Mouse (Mus musculus) MEL (cell line): Measurements from ENCODE around the gene Slc22a13. TPM values are rescaled to one million over a fixed set of nuclear protein-coding genes. Genes with fewer than 3 reads are reported as not detected.

Experiments
- DNase-seq: peaks from one replicate; pipeline ENCODE4 v3.0.0; 2011; ENCODE audit warnings: low read depth, low spot score
- H3K27ac ChIP-seq: 2 replicates; pipeline ENCODE4 v1.5.1; 2012; ENCODE audit warnings: low read depth, mild to moderate bottlenecking, control low read depth, low read length, moderate library complexity; ENCODE audit not compliant: control insufficient read depth
- H3K27me3 ChIP-seq, 2 experiments: fragments of 150-350 bp in 1 of 2; sonication (generic) in 1 of 2; 2 replicates each; pipeline ENCODE4 v1.6.1; 2012; ENCODE audit warnings: low read length in 2 of 2, mild to moderate bottlenecking in 2 of 2, improper control_type of control experiment in 1 of 2, moderate library complexity in 1 of 2; ENCODE audit not compliant: insufficient read depth in 2 of 2, control insufficient read depth in 1 of 2
- H3K36me3 ChIP-seq, 2 experiments: 2 replicates each; pipeline ENCODE4 v1.6.1; 2012 to 2014; ENCODE audit warnings: low read length in 2 of 2, improper control_type of control experiment in 1 of 2, inconsistent platforms in 1 of 2, mild to moderate bottlenecking in 1 of 2; ENCODE audit not compliant: insufficient read depth in 2 of 2, control insufficient read depth in 1 of 2
- H3K4me1 ChIP-seq, 2 experiments: fragments of 150-350 bp in 1 of 2; sonication (generic) in 1 of 2; 2 replicates each; pipeline ENCODE4 v1.6.1; 2012; ENCODE audit warnings: low read length in 2 of 2, improper control_type of control experiment in 1 of 2, mild to moderate bottlenecking in 1 of 2; ENCODE audit not compliant: insufficient read depth in 2 of 2, control insufficient read depth in 1 of 2
- H3K4me3 ChIP-seq, 2 experiments: fragments of 150-350 bp in 1 of 2; sonication (generic) in 1 of 2; 2 replicates each; pipeline ENCODE4 v1.5.1; 2012; ENCODE audit warnings: low read depth in 2 of 2, low read length in 2 of 2, mild to moderate bottlenecking in 2 of 2, moderate library complexity in 2 of 2, control low read depth in 1 of 2, improper control_type of control experiment in 1 of 2; ENCODE audit not compliant: control insufficient read depth in 1 of 2, insufficient read depth in 1 of 2
- H3K79me2 ChIP-seq: 2 replicates; pipeline ENCODE4 v1.6.1; 2012; ENCODE audit warnings: mild to moderate bottlenecking, low read length, moderate library complexity; ENCODE audit not compliant: control insufficient read depth, poor library complexity, insufficient read depth
- H3K9ac ChIP-seq: 2 replicates; pipeline ENCODE4 v1.6.1; 2012; ENCODE audit warnings: low read depth, mild to moderate bottlenecking, control low read depth, low read length, moderate library complexity; ENCODE audit not compliant: control insufficient read depth, poor library complexity, severe bottlenecking
- H3K9me3 ChIP-seq: fragments of 150-350 bp; sonication (generic); replicated peaks from 2 replicates; pipeline ENCODE4 v1.6.1; 2012; ENCODE audit warnings: mild to moderate bottlenecking, low read length, improper control_type of control experiment, moderate library complexity; ENCODE audit not compliant: insufficient read depth
- CHD1 ChIP-seq: IDR thresholded peaks from 2 replicates; pipeline ENCODE4 v1.6.1; 2012; ENCODE audit warnings: low read depth, mild to moderate bottlenecking, inconsistent platforms, low read length, improper control_type of control experiment
- CTCF ChIP-seq, 3 experiments: IDR thresholded peaks in 2 of 3; conservative IDR thresholded peaks in 1 of 3; 2 replicates each; pipeline ENCODE4 v1.5.1; 2011 to 2012; ENCODE audit warnings: low read length in 3 of 3, low read depth in 2 of 3, mild to moderate bottlenecking in 2 of 3, improper control_type of control experiment in 1 of 3, inconsistent platforms in 1 of 3, mixed read lengths in 1 of 3, moderate library complexity in 1 of 3; ENCODE audit not compliant: control insufficient read depth in 1 of 3, insufficient read depth in 1 of 3, poor library complexity in 1 of 3, severe bottlenecking in 1 of 3
- EP300 ChIP-seq, 2 experiments: IDR thresholded peaks; 2 replicates each; pipeline ENCODE4 v1.6.1; 2011; ENCODE audit warnings: improper control_type of control experiment in 2 of 2, low read length in 2 of 2, low read depth in 1 of 2, mild to moderate bottlenecking in 1 of 2
- GABPA ChIP-seq: IDR thresholded peaks from 2 replicates; pipeline ENCODE4 v1.6.1; 2012; ENCODE audit warnings: low read depth, mild to moderate bottlenecking, inconsistent platforms, low read length, improper control_type of control experiment, moderate library complexity
- GATA1 ChIP-seq: IDR thresholded peaks from 2 replicates; pipeline ENCODE4 v1.6.1; 2011; ENCODE audit warnings: low read depth, low read length, improper control_type of control experiment
- HCFC1 ChIP-seq: IDR thresholded peaks from 2 replicates; pipeline ENCODE4 v1.6.1; 2012; ENCODE audit warnings: low read depth, mild to moderate bottlenecking, inconsistent platforms, low read length, improper control_type of control experiment, moderate library complexity
- KAT2A ChIP-seq: conservative IDR thresholded peaks from 2 replicates; pipeline ENCODE4 v1.6.1; 2012; ENCODE audit warnings: low read depth, low read length, improper control_type of control experiment, inconsistent platforms
- MAFK ChIP-seq: IDR thresholded peaks from 2 replicates; pipeline ENCODE4 v1.6.1; 2011; ENCODE audit warnings: low read depth, mild to moderate bottlenecking, low read length, improper control_type of control experiment, borderline replicate concordance
- MXI1 ChIP-seq: IDR thresholded peaks from 2 replicates; pipeline ENCODE4 v1.6.1; 2011; ENCODE audit warnings: mild to moderate bottlenecking, low read depth, low read length, improper control_type of control experiment
- POLR2AphosphoS2 ChIP-seq: IDR thresholded peaks from 2 replicates; pipeline ENCODE4 v1.6.1; 2011; ENCODE audit warnings: low read length, improper control_type of control experiment
- POLR2AphosphoS5 ChIP-seq: IDR thresholded peaks from 2 replicates; pipeline ENCODE4 v1.6.1; 2012; ENCODE audit warnings: low read depth, borderline replicate concordance, mild to moderate bottlenecking, inconsistent platforms, low read length, moderate library complexity, mixed read lengths
- RAD21 ChIP-seq: IDR thresholded peaks from 2 replicates; pipeline ENCODE4 v1.6.1; 2011; ENCODE audit warnings: mild to moderate bottlenecking, low read depth, low read length, improper control_type of control experiment
- RCOR1 ChIP-seq: IDR thresholded peaks from 2 replicates; pipeline ENCODE4 v1.6.1; 2012; ENCODE audit warnings: low read depth, mild to moderate bottlenecking, inconsistent platforms, low read length, improper control_type of control experiment
- SIN3A ChIP-seq: IDR thresholded peaks from 2 replicates; pipeline ENCODE4 v1.6.1; 2012; ENCODE audit warnings: low read length, improper control_type of control experiment, inconsistent platforms
- TCF12 ChIP-seq: IDR thresholded peaks from 2 replicates; pipeline ENCODE4 v1.6.1; 2014; ENCODE audit warnings: low read depth, mild to moderate bottlenecking, inconsistent platforms, low read length, improper control_type of control experiment, moderate library complexity
- UBTF ChIP-seq: IDR thresholded peaks from 2 replicates; pipeline ENCODE4 v1.6.1; 2012; ENCODE audit warnings: low read depth, mild to moderate bottlenecking, inconsistent platforms, low read length, improper control_type of control experiment, moderate library complexity, borderline replicate concordance; ENCODE audit not compliant: insufficient read depth
- ZKSCAN1 ChIP-seq: IDR thresholded peaks from 2 replicates; pipeline ENCODE4 v1.6.1; 2012; ENCODE audit warnings: low read depth, mild to moderate bottlenecking, inconsistent platforms, low read length, improper control_type of control experiment, moderate library complexity
- polyA plus RNA-seq, 2 experiments: library from polyadenylated mRNA; stranded (reverse) in 1 of 2; unstranded in 1 of 2; fragments of >175 nt in 1 of 2; fragments of >200 nt in 1 of 2; gene quantifications; 2 replicates each; pipeline versions ENCODE4 v1.2.1 to v1.2.4; 2012; ENCODE audit warnings: low replicate concordance in 2 of 2, low read depth in 1 of 2; ENCODE audit not compliant: insufficient read length in 2 of 2, insufficient read depth in 1 of 2, missing spikeins in 1 of 2
- total RNA-seq: library from RNA; depleted of rRNA; stranded (reverse); fragments of 300-350 nt; gene quantifications from 2 replicates; pipeline ENCODE4 v1.2.3, GENCODE M21; 2012

Gene Slc22a13
- total and polyA plus RNA-seq, 3 experiments: 0.04 TPM; not detected in 2

DNA sequence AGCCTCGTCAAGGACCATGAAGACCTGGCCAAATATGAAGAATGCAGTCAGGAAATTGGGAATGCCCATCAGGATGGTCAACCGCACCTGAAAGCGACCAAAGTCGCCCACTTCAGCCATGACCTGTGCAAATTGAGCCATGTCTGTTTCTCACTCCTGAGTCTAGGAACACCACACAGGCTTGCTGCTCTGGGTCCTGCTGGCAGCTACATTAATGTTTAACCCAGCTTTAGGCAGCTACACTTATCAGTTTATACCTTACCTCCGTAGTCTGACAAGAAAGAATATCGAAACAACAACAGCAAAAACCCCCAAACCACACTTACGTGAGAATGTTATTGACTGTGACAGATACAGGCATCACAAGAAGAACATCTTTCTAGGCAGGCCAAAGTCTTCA is 22.7 kb upstream of the Slc22a13 start:
- no peak for TF ChIP-seq RCOR1
- peak in 1 of 2 experiments; percentile 34; a peak in 1 of 4 replicates for TF ChIP-seq EP300 (IDR thresholded peaks at IDR 0.05; ENCODE audit: low read depth in 1 of 2, low read length in 2 of 2)
- no peak for TF ChIP-seq GATA1
- no peak for TF ChIP-seq HCFC1
- no peak for TF ChIP-seq CTCF (IDR thresholded peaks at IDR 0.05 in 2 of 3, conservative IDR thresholded peaks at IDR 0.05 in 1 of 3; ENCODE audit: control insufficient read depth in 1 of 3, insufficient read depth in 1 of 3, low read depth in 2 of 3, low read length in 3 of 3, poor library complexity in 1 of 3, severe bottlenecking in 1 of 3)
- TF ChIP-seq RAD21: no peak
- TF ChIP-seq KAT2A: no peak
- TF ChIP-seq MXI1: no peak
- TF ChIP-seq GABPA: no peak
- TF ChIP-seq TCF12: 0 out of 2 replicates have a peak, but pooled peaks have one; percentile 36
- no peak for TF ChIP-seq SIN3A
- no peak for TF ChIP-seq CHD1
- no peak for TF ChIP-seq ZKSCAN1
- TF ChIP-seq POLR2AphosphoS5: no peak
- no peaks in the 10 kb centered on the region for H3K79me2 ChIP-seq
- no peaks in the 10 kb centered on the region for H3K27me3 ChIP-seq

DNA sequence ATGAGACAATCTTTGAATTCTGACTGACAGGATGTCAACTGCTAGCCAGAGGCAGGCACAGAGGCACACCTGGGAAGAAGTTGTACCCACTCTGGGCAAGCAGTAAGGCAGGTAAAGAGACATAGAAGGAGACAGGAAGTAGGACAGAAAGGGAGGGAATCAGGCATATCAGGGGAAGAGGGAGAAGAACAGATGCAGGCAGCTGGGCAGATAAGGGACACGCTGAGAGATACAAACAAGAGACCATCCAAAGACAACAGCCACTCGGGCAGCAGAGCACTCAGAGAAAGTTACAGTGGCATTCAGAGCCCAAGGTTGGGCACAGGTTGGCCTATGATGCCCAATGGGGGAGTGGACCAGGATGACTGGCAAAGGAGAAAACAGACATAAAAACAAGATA is 21.9 kb upstream of the Slc22a13 start:
- H3K9ac ChIP-seq: no peak overlapping the region
- H3K4me3 ChIP-seq: no peak overlapping the region
- TF ChIP-seq POLR2AphosphoS2 (no peak), UBTF (no peak), TCF12 (peak; percentile 59; the same call in 1 of the 2 replicates), KAT2A (no peak), EP300 (IDR thresholded peaks at IDR 0.05; ENCODE audit: low read depth in 1 of 2, low read length in 2 of 2) (0 out of 4 replicates have a peak, but pooled peaks have one; percentile 19 to 24), POLR2AphosphoS5 (no peak), CTCF (IDR thresholded peaks at IDR 0.05 in 2 of 3, conservative IDR thresholded peaks at IDR 0.05 in 1 of 3; ENCODE audit: control insufficient read depth in 1 of 3, insufficient read depth in 1 of 3, low read depth in 2 of 3, low read length in 3 of 3, poor library complexity in 1 of 3, severe bottlenecking in 1 of 3) (no peak), MAFK (no peak), GABPA (no peak), GATA1 (peak; percentile 70)
- no peaks in the 10 kb centered on the region for H3K79me2 ChIP-seq
- no peaks in the 10 kb centered on the region for H3K27me3 ChIP-seq
- peaks cover 3 to 19% of the 10 kb centered on the region in 2 experiments; a peak in 3 of 4 replicates for H3K4me1 ChIP-seq
- no peak overlapping the region for H3K27ac ChIP-seq
- H3K36me3 ChIP-seq: peaks cover 0 to 2% of the 10 kb centered on the region in 2 experiments; a peak in 2 of 4 replicates
- no peaks in the 10 kb centered on the region for H3K9me3 ChIP-seq
- peak; percentile 28 for DNase-seq

More for the DNA sequence above, 22.7 kb upstream of the Slc22a13 start:
- peaks cover 0 to 2% of the 10 kb centered on the region in 2 experiments; a peak in 2 of 4 replicates for H3K36me3 ChIP-seq
- no peaks in the 10 kb centered on the region for H3K9me3 ChIP-seq
- no peak overlapping the region for H3K27ac ChIP-seq
- no peak overlapping the region for H3K4me3 ChIP-seq
- H3K9ac ChIP-seq: no peak overlapping the region
- peaks cover 3 to 19% of the 10 kb centered on the region in 2 experiments; a peak in 3 of 4 replicates for H3K4me1 ChIP-seq
- DNase-seq: peak; percentile 19
